Mouse (Mus musculus): ENCODE measurements around the gene Mthfr. TPM values are rescaled to one million over a fixed set of nuclear protein-coding genes. Genes with fewer than 3 reads are reported as not detected.

Gene Mthfr
- 10 to 100 TPM in 1 of 2 experiments, 1 to 10 TPM in 1; 6.9 to 14.2 TPM for total RNA-seq (2021)
- long read RNA-seq, experiment 1, partial matches to known transcripts = 1 of 15 reads
- long read RNA-seq, experiment 1, other reads (novel, unspliced or antisense) = 14 of 15 reads
- long read RNA-seq, experiment 2, partial matches to known transcripts = 0 of 7 reads
- long read RNA-seq, experiment 2, other reads (novel, unspliced or antisense) = 7 of 7 reads

GRCm38 (mm10) chr4:148038600-148039253 is at the start of gene Mthfr, which contains the start of gene Clcn6:
Mthfr (plus strand) TSS chr4:148039077.
Clcn6 (minus strand) TSS chr4:148038821.
- Histone ChIP-seq H3K4me3 (peak within 1 kb of the TSS; percentile 94), H3K27ac (peak within 1 kb of the TSS; percentile 98)
- intact Hi-C loops (cut with DNase I) = loop anchor here (1.0 kb wide), 1 partner anchor 18 kb away; no protein-coding TSS in a partner anchor
- no peak for TF ChIP-seq CTCF (IDR thresholded peaks at IDR 0.05)
- DNase-seq = peak; percentile 100

- DNase-seq = no peak
- no peak overlapping the region for H3K4me3 ChIP-seq
- TF ChIP-seq CTCF (IDR thresholded peaks at IDR 0.05) = no peak
- intact Hi-C loops (cut with DNase I) = no loop called here
- H3K27ac ChIP-seq = no peak overlapping the region
Observed at GRCm38 (mm10) chr4:147993571-147994095, 45.2 kb upstream of the Mthfr start.

- no peak for DNase-seq
- Histone ChIP-seq H3K27ac (no peak overlapping the region), H3K4me3 (no peak overlapping the region)
- intact Hi-C loops (cut with DNase I) = no loop called here
- no peak for TF ChIP-seq CTCF (IDR thresholded peaks at IDR 0.05)
Observed at GRCm38 (mm10) chr4:147995311-147995710, 43.6 kb upstream of the Mthfr start.

GRCm38 (mm10) chr4:148000202-148000772 is 38.6 kb upstream of the Mthfr start, which contains the start of gene Nppa:
Nppa (plus strand) TSS chr4:148000722.
- DNase-seq = no peak
- H3K4me3 ChIP-seq = no peak within 1 kb of the TSS
- no peak for TF ChIP-seq CTCF (IDR thresholded peaks at IDR 0.05)
- H3K27ac ChIP-seq = no peak within 1 kb of the TSS
- intact Hi-C loops (cut with DNase I) = no loop called here

GRCm38 (mm10) chr4:148001013-148001789 is 37.7 kb upstream of the Mthfr start:
- no peak for DNase-seq
- Histone ChIP-seq H3K27ac (no peak overlapping the region), H3K4me3 (no peak overlapping the region)
- TF ChIP-seq CTCF (IDR thresholded peaks at IDR 0.05) = no peak
- intact Hi-C loops (cut with DNase I) = no loop called here

GRCm38 (mm10) chr4:148001866-148002265 is 37.0 kb upstream of the Mthfr start:
- H3K4me3 ChIP-seq = no peak overlapping the region
- intact Hi-C loops (cut with DNase I) = no loop called here
- H3K27ac ChIP-seq = no peak overlapping the region
- TF ChIP-seq CTCF (IDR thresholded peaks at IDR 0.05) = no peak
- no peak for DNase-seq

- H3K4me3 ChIP-seq = no peak overlapping the region
- TF ChIP-seq CTCF (IDR thresholded peaks at IDR 0.05) = no peak
- no peak overlapping the region for H3K27ac ChIP-seq
- intact Hi-C loops (cut with DNase I) = no loop called here
- DNase-seq = no peak
Observed at GRCm38 (mm10) chr4:148004361-148004760, 34.5 kb upstream of the Mthfr start.

GRCm38 (mm10) chr4:148008412-148008811 is 30.5 kb upstream of the Mthfr start:
- peak; percentile 55 for DNase-seq
- Histone ChIP-seq H3K27ac (no peak overlapping the region), H3K4me3 (no peak overlapping the region)
- peak; percentile 70 for TF ChIP-seq CTCF (IDR thresholded peaks at IDR 0.05)
- intact Hi-C loops (cut with DNase I) = loop anchor here (1.0 kb wide), 1 partner anchor 48 kb away; no protein-coding TSS in a partner anchor

GRCm38 (mm10) chr4:148009641-148010040 is 29.2 kb upstream of the Mthfr start:
- no peak for DNase-seq
- intact Hi-C loops (cut with DNase I) = no loop called here
- Histone ChIP-seq H3K4me3 (no peak overlapping the region), H3K27ac (no peak overlapping the region)
- no peak for TF ChIP-seq CTCF (IDR thresholded peaks at IDR 0.05)

GRCm38 (mm10) chr4:148011332-148011731 is 27.5 kb upstream of the Mthfr start:
- DNase-seq = no peak
- no peak overlapping the region for H3K27ac ChIP-seq
- no peak for TF ChIP-seq CTCF (IDR thresholded peaks at IDR 0.05)
- no peak overlapping the region for H3K4me3 ChIP-seq
- intact Hi-C loops (cut with DNase I) = no loop called here

- TF ChIP-seq CTCF (IDR thresholded peaks at IDR 0.05) = no peak
Observed at GRCm38 (mm10) chr4:148012216-148012615, 26.7 kb upstream of the Mthfr start.

GRCm38 (mm10) chr4:148015418-148015817 is 23.5 kb upstream of the Mthfr start:
- intact Hi-C loops (cut with DNase I) = no loop called here
- Histone ChIP-seq H3K4me3 (no peak overlapping the region), H3K27ac (no peak overlapping the region)
- DNase-seq = no peak
- TF ChIP-seq CTCF (IDR thresholded peaks at IDR 0.05) = peak; percentile 56

More at GRCm38 (mm10) chr4:148012216-148012615, 26.7 kb upstream of the Mthfr start:
- no peak overlapping the region for H3K27ac ChIP-seq
- H3K4me3 ChIP-seq = no peak overlapping the region
- intact Hi-C loops (cut with DNase I) = no loop called here
- DNase-seq = no peak
